Mouse (Mus musculus) MEL (cell line): Measurements from ENCODE around the gene Irs2. TPM values are rescaled to one million over a fixed set of nuclear protein-coding genes. Genes with fewer than 3 reads are reported as not detected.

Source experiments
- DNase-seq: peaks from one replicate; pipeline ENCODE4 v3.0.0; 2011; ENCODE audit warnings: low read depth, low spot score
- H3K27ac ChIP-seq: 2 replicates; pipeline ENCODE4 v1.5.1; 2012; ENCODE audit warnings: low read depth, mild to moderate bottlenecking, control low read depth, low read length, moderate library complexity; ENCODE audit not compliant: control insufficient read depth
- H3K27me3 ChIP-seq, 2 experiments: fragments of 150-350 bp in 1 of 2; sonication (generic) in 1 of 2; 2 replicates each; pipeline ENCODE4 v1.6.1; 2012; ENCODE audit warnings: low read length in 2 of 2, mild to moderate bottlenecking in 2 of 2, improper control_type of control experiment in 1 of 2, moderate library complexity in 1 of 2; ENCODE audit not compliant: insufficient read depth in 2 of 2, control insufficient read depth in 1 of 2
- H3K36me3 ChIP-seq, 2 experiments: 2 replicates each; pipeline ENCODE4 v1.6.1; 2012 to 2014; ENCODE audit warnings: low read length in 2 of 2, improper control_type of control experiment in 1 of 2, inconsistent platforms in 1 of 2, mild to moderate bottlenecking in 1 of 2; ENCODE audit not compliant: insufficient read depth in 2 of 2, control insufficient read depth in 1 of 2
- H3K4me1 ChIP-seq, 2 experiments: fragments of 150-350 bp in 1 of 2; sonication (generic) in 1 of 2; 2 replicates each; pipeline ENCODE4 v1.6.1; 2012; ENCODE audit warnings: low read length in 2 of 2, improper control_type of control experiment in 1 of 2, mild to moderate bottlenecking in 1 of 2; ENCODE audit not compliant: insufficient read depth in 2 of 2, control insufficient read depth in 1 of 2
- H3K4me3 ChIP-seq, 2 experiments: fragments of 150-350 bp in 1 of 2; sonication (generic) in 1 of 2; 2 replicates each; pipeline ENCODE4 v1.5.1; 2012; ENCODE audit warnings: low read depth in 2 of 2, low read length in 2 of 2, mild to moderate bottlenecking in 2 of 2, moderate library complexity in 2 of 2, control low read depth in 1 of 2, improper control_type of control experiment in 1 of 2; ENCODE audit not compliant: control insufficient read depth in 1 of 2, insufficient read depth in 1 of 2
- H3K79me2 ChIP-seq: 2 replicates; pipeline ENCODE4 v1.6.1; 2012; ENCODE audit warnings: mild to moderate bottlenecking, low read length, moderate library complexity; ENCODE audit not compliant: control insufficient read depth, poor library complexity, insufficient read depth
- H3K9ac ChIP-seq: 2 replicates; pipeline ENCODE4 v1.6.1; 2012; ENCODE audit warnings: low read depth, mild to moderate bottlenecking, control low read depth, low read length, moderate library complexity; ENCODE audit not compliant: control insufficient read depth, poor library complexity, severe bottlenecking
- H3K9me3 ChIP-seq: fragments of 150-350 bp; sonication (generic); replicated peaks from 2 replicates; pipeline ENCODE4 v1.6.1; 2012; ENCODE audit warnings: mild to moderate bottlenecking, low read length, improper control_type of control experiment, moderate library complexity; ENCODE audit not compliant: insufficient read depth
- BHLHE40 ChIP-seq: IDR thresholded peaks from 2 replicates; pipeline ENCODE4 v1.6.1; 2012; ENCODE audit warnings: low read depth, mild to moderate bottlenecking, inconsistent platforms, low read length, improper control_type of control experiment, borderline replicate concordance
- CHD1 ChIP-seq: IDR thresholded peaks from 2 replicates; pipeline ENCODE4 v1.6.1; 2012; ENCODE audit warnings: low read depth, mild to moderate bottlenecking, inconsistent platforms, low read length, improper control_type of control experiment
- E2F4 ChIP-seq: IDR thresholded peaks from 2 replicates; pipeline ENCODE4 v1.6.1; 2011; ENCODE audit warnings: low read depth, low read length, improper control_type of control experiment, borderline replicate concordance
- ETS1 ChIP-seq: IDR thresholded peaks from 2 replicates; pipeline ENCODE4 v1.6.1; 2012; ENCODE audit warnings: low read depth, mild to moderate bottlenecking, inconsistent platforms, low read length, improper control_type of control experiment, moderate library complexity
- GABPA ChIP-seq: IDR thresholded peaks from 2 replicates; pipeline ENCODE4 v1.6.1; 2012; ENCODE audit warnings: low read depth, mild to moderate bottlenecking, inconsistent platforms, low read length, improper control_type of control experiment, moderate library complexity
- GATA1 ChIP-seq: IDR thresholded peaks from 2 replicates; pipeline ENCODE4 v1.6.1; 2011; ENCODE audit warnings: low read depth, low read length, improper control_type of control experiment
- HCFC1 ChIP-seq: IDR thresholded peaks from 2 replicates; pipeline ENCODE4 v1.6.1; 2012; ENCODE audit warnings: low read depth, mild to moderate bottlenecking, inconsistent platforms, low read length, improper control_type of control experiment, moderate library complexity
- JUND ChIP-seq: IDR thresholded peaks from 2 replicates; pipeline ENCODE4 v1.6.1; 2011; ENCODE audit warnings: low read depth, mild to moderate bottlenecking, improper control_type of control experiment, low read length
- MXI1 ChIP-seq: IDR thresholded peaks from 2 replicates; pipeline ENCODE4 v1.6.1; 2011; ENCODE audit warnings: mild to moderate bottlenecking, low read depth, low read length, improper control_type of control experiment
- MYC ChIP-seq: IDR thresholded peaks from 2 replicates; pipeline ENCODE4 v1.6.1; 2011; ENCODE audit warnings: low read depth, mild to moderate bottlenecking, low read length, improper control_type of control experiment, moderate library complexity
- NELFE ChIP-seq: IDR thresholded peaks from 2 replicates; pipeline ENCODE4 v1.6.1; 2011; ENCODE audit warnings: low read depth, low read length, improper control_type of control experiment
- NRF1 ChIP-seq: IDR thresholded peaks from 2 replicates; pipeline ENCODE4 v1.6.1; 2014; ENCODE audit warnings: low read depth, mild to moderate bottlenecking, inconsistent platforms, low read length, improper control_type of control experiment, moderate library complexity; ENCODE audit not compliant: poor library complexity, insufficient read depth, severe bottlenecking
- POLR2A ChIP-seq, 2 experiments: IDR thresholded peaks; 2 replicates each; pipeline ENCODE4 v1.6.1; 2011 to 2012; ENCODE audit warnings: low read length in 2 of 2, mild to moderate bottlenecking in 2 of 2, control low read depth in 1 of 2, improper control_type of control experiment in 1 of 2, low read depth in 1 of 2, moderate library complexity in 1 of 2; ENCODE audit not compliant: control insufficient read depth in 1 of 2, insufficient read depth in 1 of 2, poor library complexity in 1 of 2
- POLR2AphosphoS2 ChIP-seq: IDR thresholded peaks from 2 replicates; pipeline ENCODE4 v1.6.1; 2011; ENCODE audit warnings: low read length, improper control_type of control experiment
- POLR2AphosphoS5 ChIP-seq: IDR thresholded peaks from 2 replicates; pipeline ENCODE4 v1.6.1; 2012; ENCODE audit warnings: low read depth, borderline replicate concordance, mild to moderate bottlenecking, inconsistent platforms, low read length, moderate library complexity, mixed read lengths
- RAD21 ChIP-seq: IDR thresholded peaks from 2 replicates; pipeline ENCODE4 v1.6.1; 2011; ENCODE audit warnings: mild to moderate bottlenecking, low read depth, low read length, improper control_type of control experiment
- SMC3 ChIP-seq: IDR thresholded peaks from 2 replicates; pipeline ENCODE4 v1.6.1; 2011; ENCODE audit warnings: low read depth, low read length, improper control_type of control experiment
- TCF12 ChIP-seq: IDR thresholded peaks from 2 replicates; pipeline ENCODE4 v1.6.1; 2014; ENCODE audit warnings: low read depth, mild to moderate bottlenecking, inconsistent platforms, low read length, improper control_type of control experiment, moderate library complexity
- ZC3H11A ChIP-seq: IDR thresholded peaks from 2 replicates; pipeline ENCODE4 v1.6.1; 2012; ENCODE audit warnings: low read depth, mild to moderate bottlenecking, inconsistent platforms, low read length, improper control_type of control experiment
- ZMIZ1 ChIP-seq: IDR thresholded peaks from 2 replicates; pipeline ENCODE4 v1.6.1; 2012; ENCODE audit warnings: low read depth, mild to moderate bottlenecking, inconsistent platforms, low read length, improper control_type of control experiment, moderate library complexity
- polyA plus RNA-seq, 2 experiments: library from polyadenylated mRNA; stranded (reverse) in 1 of 2; unstranded in 1 of 2; fragments of >175 nt in 1 of 2; fragments of >200 nt in 1 of 2; gene quantifications; 2 replicates each; pipeline versions ENCODE4 v1.2.1 to v1.2.4; 2012; ENCODE audit warnings: low replicate concordance in 2 of 2, low read depth in 1 of 2; ENCODE audit not compliant: insufficient read length in 2 of 2, insufficient read depth in 1 of 2, missing spikeins in 1 of 2
- total RNA-seq: library from RNA; depleted of rRNA; stranded (reverse); fragments of 300-350 nt; gene quantifications from 2 replicates; pipeline ENCODE4 v1.2.3, GENCODE M21; 2012

Irs2 gene
- total and polyA plus RNA-seq, 3 experiments: 16.4 to 23.1 TPM; not detected in 1

- no peaks in the 10 kb centered on the region for H3K36me3 ChIP-seq
- H3K9ac ChIP-seq: no peak overlapping the region
- no peaks in the 10 kb centered on the region for H3K79me2 ChIP-seq
- H3K4me1 ChIP-seq: no peaks in the 10 kb centered on the region
- H3K9me3 ChIP-seq: no peaks in the 10 kb centered on the region
- no peak for TF ChIP-seq GABPA
- TF ChIP-seq SMC3: no peak
- TF ChIP-seq GATA1: no peak
- TF ChIP-seq POLR2AphosphoS2: no peak
- TF ChIP-seq NRF1: no peak
- TF ChIP-seq RAD21: no peak
- TF ChIP-seq HCFC1: no peak
- H3K27ac ChIP-seq: no peak overlapping the region
- H3K27me3 ChIP-seq: no peaks in the 10 kb centered on the region; a peak in 1 of 4 replicates
- DNase-seq: no peak
- H3K4me3 ChIP-seq: no peak overlapping the region
Observed at GRCm38 (mm10) chr8:11036790-11037189, 28.5 kb upstream of the Irs2 start.

- Histone ChIP-seq H3K9ac (no peak overlapping the region), H3K4me1 (no peaks in the 10 kb centered on the region), H3K4me3 (no peak overlapping the region), H3K27ac (no peak overlapping the region), H3K9me3 (no peaks in the 10 kb centered on the region), H3K27me3 (no peaks in the 10 kb centered on the region; a peak in 1 of 4 replicates), H3K79me2 (no peaks in the 10 kb centered on the region), H3K36me3 (no peaks in the 10 kb centered on the region)
- DNase-seq: no peak
- TF ChIP-seq JUND: no peak
- no peak for TF ChIP-seq BHLHE40
- TF ChIP-seq MYC: no peak
- no peak for TF ChIP-seq CHD1
- TF ChIP-seq E2F4: no peak
- TF ChIP-seq ZMIZ1: no peak
- no peak for TF ChIP-seq NELFE
- TF ChIP-seq HCFC1: no peak
- no peak for TF ChIP-seq POLR2AphosphoS5
- no peak for TF ChIP-seq RAD21
- TF ChIP-seq TCF12: no peak
- TF ChIP-seq ZC3H11A: no peak
- TF ChIP-seq ETS1: no peak
- TF ChIP-seq MXI1: no peak
- TF ChIP-seq POLR2A (IDR thresholded peaks at IDR 0.05; ENCODE audit: control insufficient read depth in 1 of 2, insufficient read depth in 1 of 2, low read depth in 1 of 2, low read length in 2 of 2, poor library complexity in 1 of 2): no peak
Observed at GRCm38 (mm10) chr8:11035628-11036416, 27.6 kb upstream of the Irs2 start.
